Mouse (Mus musculus): Measurements from ENCODE around the gene Cyba. TPM values are rescaled to one million over a fixed set of nuclear protein-coding genes. Genes with fewer than 3 reads are reported as not detected.

Gene Cyba
- total RNA-seq, 2 experiments from 2014 or later, result 7.8 to 9.6 TPM

DNA sequence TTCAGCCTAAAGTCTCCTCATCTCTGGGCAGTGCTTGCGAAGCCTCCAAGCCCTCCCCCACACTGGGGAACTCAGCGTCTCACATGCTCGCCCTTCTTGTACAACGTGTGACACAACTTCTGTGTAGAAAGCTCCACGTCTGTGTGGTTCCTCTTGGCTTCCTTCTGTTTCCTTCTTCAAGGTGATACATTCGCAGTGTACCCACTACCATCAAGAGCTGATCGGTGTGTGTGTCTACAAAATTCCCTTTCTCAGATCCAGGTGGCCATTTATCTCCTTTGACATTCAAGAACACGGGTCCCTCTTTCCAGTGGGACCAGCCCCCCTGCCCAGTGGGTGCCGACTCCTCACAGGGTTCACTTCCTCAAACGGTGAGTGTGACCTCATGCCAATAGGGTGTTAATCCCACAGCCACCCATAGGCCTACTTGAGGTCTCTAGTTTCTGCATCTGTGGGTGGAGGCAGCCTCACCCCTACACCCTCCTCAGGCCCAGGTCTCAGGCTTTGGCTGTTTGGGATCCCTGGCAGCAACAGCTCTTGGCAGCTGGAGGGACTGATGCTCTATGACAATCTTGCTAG lies 2.6 kb downstream of the Cyba start:
- intact Hi-C loops (cut with DNase I), result no loop called here
- no peak for DNase-seq (ENCODE audit: extremely low spot score in 1 of 2, low spot score in 2 of 2)

DNA sequence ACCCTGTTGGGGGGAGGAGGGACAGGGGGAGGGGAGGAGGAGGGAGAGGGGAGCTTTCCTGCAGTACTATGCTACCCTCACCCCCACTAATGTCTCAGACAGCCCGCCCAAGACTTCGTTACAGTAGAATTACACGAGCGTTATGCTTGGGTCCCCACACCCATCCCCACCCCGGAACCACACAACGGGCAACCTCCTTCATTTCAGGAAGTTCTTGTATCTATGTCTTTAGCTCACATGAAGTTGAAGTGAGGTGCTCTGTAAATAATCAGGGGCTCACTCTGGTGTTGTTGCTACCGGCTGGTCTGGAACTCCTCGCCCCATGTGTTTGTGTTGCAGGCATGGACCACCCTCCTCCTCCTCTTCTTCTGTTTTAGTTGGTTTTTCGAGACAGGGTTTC lies 4.6 kb downstream of the Cyba start:
- intact Hi-C loops (cut with DNase I), result no loop called here
- no peak for DNase-seq (ENCODE audit: extremely low spot score in 1 of 2, low spot score in 2 of 2)

DNA sequence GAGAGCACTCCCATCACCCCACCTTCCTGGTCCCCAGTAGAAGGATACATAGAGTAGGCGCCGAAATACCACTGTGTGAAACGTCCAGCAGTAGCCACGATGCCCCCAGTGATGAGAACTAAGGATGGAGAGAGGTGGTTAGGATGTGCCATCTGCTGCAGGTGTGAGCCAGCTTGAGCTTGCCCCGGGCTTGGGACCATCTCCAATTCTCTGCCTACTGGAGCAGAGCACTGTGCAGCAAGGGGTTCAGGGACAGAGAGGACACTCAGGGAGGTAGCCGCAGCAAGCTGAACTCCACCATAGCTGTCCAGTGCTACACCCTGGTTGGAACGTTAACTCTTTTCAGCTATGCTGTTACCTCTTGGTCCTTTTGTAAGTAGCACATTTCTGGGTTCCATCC lies 5.1 kb downstream of the Cyba start:
- peak in 1 of 2 experiments; percentile 13 for DNase-seq (ENCODE audit: extremely low spot score in 1 of 2, low spot score in 2 of 2)
- intact Hi-C loops (cut with DNase I), result no loop called here

DNA sequence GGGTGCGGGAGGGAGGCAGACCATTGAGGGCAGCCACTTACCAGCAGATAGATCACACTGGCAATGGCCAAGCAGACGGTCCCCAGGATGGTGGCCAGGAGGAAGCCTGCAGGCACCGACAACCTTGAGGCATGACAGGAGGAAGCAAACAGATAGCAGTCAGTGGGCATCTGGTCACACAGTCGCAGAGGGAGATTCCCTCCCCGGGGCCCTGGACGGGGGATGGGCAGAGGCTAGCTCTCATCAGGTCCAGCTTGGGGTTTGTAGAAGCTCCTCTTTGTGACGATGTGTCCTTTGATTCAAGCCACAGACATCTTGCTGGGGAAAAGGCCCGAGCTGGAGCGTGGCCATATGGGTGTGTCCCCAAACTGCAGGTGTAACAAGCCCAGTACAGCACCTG lies 6.6 kb downstream of the Cyba start:
- no peak for DNase-seq (ENCODE audit: extremely low spot score in 1 of 2, low spot score in 2 of 2)
- intact Hi-C loops (cut with DNase I), result no loop called here

DNA sequence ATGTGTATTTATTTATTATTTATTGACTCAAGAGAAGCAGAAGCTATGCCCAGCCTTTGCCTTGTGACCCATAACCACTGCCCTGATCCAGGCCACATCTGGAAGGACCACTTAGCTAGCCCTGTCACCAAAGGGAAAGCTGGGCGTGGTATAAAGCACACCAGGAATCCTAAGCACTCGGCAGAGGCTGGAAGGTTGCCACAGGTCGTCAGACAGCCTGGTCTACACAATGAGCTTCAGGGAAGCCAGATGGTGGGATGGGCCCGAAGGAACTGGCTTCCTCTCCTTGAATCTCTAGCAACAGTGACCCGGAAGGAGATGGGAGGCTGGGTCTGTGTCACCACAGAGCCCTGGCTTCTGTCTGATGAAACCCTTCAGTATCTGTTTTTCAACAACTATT lies 9.1 kb downstream of the Cyba start:
- intact Hi-C loops (cut with DNase I), result no loop called here
- no peak for DNase-seq (ENCODE audit: extremely low spot score in 1 of 2, low spot score in 2 of 2)

DNA sequence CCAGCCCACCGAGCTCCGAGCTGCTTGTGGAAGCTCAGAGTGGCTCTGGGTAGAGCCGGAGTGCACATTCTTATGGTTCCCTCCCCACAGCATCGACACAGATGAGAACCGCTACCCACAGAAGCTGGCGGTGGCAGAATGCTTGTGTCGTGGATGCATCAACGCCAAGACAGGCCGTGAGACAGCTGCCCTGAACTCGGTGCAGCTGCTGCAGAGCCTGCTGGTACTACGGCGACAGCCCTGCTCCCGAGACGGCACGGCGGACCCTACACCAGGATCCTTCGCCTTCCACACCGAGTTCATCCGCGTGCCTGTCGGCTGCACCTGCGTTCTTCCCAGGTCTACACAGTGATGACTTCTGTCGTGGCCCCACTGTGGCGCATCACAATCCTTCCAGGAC lies 9.5 kb downstream of the Cyba start:
- no peak for DNase-seq (ENCODE audit: extremely low spot score in 1 of 2, low spot score in 2 of 2)
- intact Hi-C loops (cut with DNase I), result no loop called here

DNA sequence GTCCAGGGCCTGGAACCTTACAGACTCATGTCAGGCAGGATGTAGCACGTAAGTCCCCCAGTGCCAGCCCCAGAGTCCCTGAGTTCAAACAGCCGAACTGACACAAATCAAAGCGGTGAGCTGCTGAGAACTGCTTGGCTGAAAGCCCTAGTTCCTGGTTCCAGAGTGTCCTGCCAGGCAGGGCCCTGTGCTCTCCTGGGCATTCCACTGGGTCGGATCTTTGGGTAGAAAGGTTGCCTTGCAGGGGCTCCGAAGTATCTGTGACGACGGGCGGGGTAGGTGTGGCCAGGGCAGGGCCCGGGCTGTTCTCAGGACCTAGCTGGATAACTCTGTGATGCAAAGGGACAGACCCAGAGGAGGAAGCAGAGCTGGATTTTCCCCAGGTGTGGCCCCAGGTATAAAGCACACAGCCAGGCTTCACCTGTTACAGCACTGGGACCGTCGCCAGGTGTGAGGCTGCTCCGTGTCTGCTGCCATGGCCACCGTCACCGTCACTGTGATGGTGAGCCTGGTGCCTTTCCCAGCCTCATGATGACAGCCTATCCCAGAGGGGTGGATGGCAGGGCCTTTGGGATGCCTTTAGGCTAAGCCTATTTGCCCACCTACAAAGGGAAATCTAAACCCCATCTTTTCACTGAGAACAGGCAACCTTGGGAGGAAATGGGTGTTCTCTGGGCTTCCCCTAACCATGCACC lies 11.2 kb downstream of the Cyba start, which contains the start of gene Il17c:
Gene Il17c (plus strand): TSS at position 645 of the 695 bp plus-strand sequence.
- DNase-seq (ENCODE audit: extremely low spot score in 1 of 2, low spot score in 2 of 2), result no peak
- intact Hi-C loops (cut with DNase I), result no loop called here

DNA sequence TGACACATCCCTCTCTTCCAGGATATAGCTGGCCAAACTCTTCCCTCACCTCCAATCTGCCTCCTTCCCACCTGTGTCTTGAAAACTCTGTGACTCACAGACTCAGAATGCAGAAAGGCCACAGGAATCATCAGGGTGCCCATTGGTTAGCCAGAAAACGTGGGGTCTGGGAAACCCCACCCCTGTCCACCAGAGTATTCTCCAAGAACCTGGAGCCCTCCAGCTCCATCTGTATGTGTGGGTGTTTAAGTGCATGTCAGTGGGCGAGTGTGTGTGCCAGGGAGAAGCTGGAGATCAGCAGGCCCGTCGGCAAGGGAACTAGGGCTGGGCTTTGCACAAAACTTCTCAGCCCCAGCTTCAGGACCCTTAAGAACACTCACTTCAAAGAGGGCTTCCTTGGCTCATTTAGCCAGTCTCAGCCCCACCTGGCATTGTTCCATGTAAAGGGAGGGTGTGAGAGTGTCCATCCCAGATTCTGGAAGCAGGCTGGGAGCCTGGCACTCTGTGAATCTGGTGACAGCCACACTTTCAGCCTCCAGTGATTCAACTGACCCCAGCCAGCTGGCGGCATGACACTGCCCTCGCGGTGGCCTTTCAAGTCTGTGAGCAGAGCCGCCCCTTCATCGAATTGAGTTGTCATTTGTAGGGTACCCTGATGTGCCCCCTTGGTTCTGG lies 12.7 kb downstream of the Cyba start:
- intact Hi-C loops (cut with DNase I), result no loop called here
- DNase-seq (ENCODE audit: extremely low spot score in 1 of 2, low spot score in 2 of 2), result peak; percentile 27 to 58

DNA sequence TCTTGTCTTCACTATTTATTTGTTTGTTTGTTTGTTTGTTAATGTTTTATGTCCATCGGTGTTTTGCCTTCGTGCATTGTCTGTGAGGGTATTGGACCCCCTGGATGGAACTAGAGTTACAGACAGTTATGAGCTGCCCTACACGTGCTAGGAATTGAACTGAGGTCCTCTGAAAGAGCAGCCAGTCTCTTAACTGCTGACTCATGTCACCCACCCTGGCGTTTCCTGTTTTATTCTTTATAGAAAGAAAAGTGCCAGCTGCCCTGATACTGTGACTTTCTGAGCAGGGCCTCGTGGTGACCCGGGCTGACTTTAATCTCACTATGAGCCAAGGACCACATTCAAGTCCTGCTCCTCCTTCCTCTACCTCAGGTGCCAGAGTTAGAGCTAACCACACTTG lies 17.2 kb downstream of the Cyba start:
- intact Hi-C loops (cut with DNase I), result no loop called here
- DNase-seq (ENCODE audit: extremely low spot score in 1 of 2, low spot score in 2 of 2), result no peak

DNA sequence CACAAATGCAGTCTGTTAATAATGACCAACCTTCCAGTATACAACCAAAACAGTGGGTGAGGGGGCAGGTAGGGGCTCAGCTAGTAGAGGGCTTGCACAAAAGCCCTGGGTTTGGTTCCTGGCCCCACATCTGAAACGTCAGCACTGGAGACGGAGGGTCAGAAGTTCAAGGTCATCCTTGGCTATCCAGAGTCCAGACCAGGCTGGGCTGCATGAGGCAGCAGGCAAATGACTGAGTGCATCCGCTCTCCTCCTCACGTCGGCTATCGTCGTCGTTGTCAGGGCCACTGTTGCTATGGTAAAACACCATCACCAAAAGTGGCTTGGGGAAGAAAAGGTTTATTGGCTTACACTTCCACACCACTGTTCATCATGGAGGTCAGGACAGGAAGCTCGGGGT lies 18.4 kb downstream of the Cyba start:
- intact Hi-C loops (cut with DNase I), result no loop called here
- no peak for DNase-seq (ENCODE audit: extremely low spot score in 1 of 2, low spot score in 2 of 2)

DNA sequence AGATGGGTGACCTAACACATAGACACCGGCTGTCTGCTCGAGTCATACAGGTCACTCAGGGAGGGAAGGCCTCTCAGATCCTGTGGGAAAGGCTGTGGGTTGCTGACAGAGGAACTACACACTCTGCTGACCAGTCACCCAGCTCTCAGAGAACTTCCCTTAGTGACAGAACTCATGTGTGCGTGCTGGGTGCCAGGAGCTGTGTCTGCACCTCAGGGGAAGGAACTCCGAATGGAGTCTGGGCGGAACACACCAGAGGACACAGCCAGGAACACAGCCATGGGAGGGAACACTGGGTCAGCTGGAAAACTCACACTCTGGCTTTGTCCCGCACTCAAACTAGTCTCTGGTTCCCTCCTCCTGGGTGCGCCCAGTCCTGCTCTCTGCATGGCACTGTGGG lies 25.1 kb downstream of the Cyba start:
- intact Hi-C loops (cut with DNase I), result no loop called here
- no peak for DNase-seq (ENCODE audit: extremely low spot score in 1 of 2, low spot score in 2 of 2)

DNA sequence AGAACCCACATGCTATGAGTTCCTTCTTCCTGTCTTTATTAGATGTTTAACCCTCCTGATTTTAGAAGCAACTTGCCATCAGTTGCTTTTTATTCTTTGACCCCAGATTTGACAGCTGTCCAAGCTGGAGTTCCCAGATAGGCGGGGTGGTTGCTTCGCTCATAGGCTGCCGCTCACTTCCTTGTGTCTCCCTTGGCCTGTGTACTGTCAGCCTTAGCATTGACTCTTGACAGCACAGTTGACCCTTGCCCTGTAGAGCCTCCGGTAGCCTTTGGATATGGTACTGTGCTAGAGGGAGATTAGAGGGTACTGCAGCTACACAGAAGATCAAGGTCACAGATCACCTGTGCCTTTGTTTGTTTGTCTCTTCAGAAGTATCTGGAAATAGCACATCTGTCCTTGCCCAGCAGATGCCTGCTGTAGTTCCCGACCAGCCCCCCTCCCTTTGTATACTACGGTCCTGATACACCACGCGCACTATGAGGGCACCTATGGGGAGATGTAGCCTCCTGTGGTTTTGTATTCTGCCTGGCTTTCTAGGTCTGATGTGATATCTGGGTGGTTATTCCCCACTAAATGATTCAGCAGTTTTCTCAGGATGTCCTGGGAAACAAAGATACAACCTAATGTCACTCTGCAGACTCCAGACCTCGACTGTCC lies 27.5 kb downstream of the Cyba start:
- no peak for DNase-seq (ENCODE audit: extremely low spot score in 1 of 2, low spot score in 2 of 2)

DNA sequence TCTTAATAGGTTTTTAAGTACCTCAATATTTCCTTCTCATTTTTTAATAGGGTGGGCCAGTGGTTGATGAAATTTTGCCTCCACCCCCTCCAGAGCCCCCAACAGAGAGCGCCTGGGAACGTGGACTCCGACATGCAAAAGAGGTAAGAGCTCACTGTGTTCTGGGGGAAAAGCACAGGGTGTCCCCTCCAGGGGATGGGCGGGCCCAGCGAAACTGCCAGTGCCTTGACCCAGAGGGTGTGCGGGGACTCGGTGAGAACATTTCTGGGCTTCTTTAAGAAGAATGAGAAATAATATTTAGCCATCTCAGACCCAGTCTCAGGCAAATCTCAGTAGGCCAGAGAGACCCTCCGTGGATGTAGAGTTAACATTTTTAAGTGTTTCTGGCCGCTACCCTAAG lies 34.5 kb downstream of the Cyba start:
- no peak for DNase-seq (ENCODE audit: extremely low spot score in 1 of 2, low spot score in 2 of 2)
- intact Hi-C loops (cut with DNase I), result no loop called here

More for the DNA sequence above, 27.5 kb downstream of the Cyba start:
- intact Hi-C loops (cut with DNase I), result no loop called here

DNA sequence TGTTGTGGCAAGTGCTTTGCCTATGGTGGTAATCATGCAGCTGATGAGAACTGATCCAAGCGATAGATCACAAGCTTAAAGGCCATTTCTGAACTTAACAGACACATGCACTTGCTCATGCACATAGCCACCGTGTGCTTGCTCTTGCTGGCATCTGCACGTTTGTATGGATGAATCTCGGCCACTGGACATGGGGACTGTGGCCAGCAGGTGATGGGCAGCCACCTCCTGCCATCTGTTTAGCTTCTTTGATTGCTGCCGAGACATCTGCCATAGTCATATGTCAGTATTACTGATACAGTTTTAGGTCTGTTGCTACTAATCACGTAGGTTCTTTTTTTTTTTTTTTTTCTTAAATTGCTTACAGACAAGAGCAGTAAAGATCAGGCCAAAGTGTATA lies 37.4 kb downstream of the Cyba start:
- intact Hi-C loops (cut with DNase I), result no loop called here
- no peak for DNase-seq (ENCODE audit: extremely low spot score in 1 of 2, low spot score in 2 of 2)

DNA sequence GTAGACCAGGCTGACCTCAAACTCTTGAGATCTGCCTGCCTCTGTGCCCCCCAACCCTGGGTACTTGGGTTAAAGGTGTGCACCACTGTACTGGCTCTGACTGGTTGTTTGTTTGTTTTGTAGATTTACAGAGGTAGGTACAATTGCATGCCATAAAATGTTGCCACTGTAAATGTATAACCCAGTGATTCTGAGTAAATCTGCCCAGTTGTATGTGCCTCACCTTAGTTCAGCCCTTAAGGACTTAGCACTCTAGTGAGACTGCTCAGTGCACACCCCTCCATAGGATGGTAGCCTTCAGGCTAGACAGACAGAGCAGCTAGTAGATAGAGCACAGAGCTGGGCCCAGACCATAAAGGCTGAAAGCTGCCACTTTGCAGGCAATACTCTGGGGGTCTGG lies 39.0 kb downstream of the Cyba start:
- no peak for DNase-seq (ENCODE audit: extremely low spot score in 1 of 2, low spot score in 2 of 2)

DNA sequence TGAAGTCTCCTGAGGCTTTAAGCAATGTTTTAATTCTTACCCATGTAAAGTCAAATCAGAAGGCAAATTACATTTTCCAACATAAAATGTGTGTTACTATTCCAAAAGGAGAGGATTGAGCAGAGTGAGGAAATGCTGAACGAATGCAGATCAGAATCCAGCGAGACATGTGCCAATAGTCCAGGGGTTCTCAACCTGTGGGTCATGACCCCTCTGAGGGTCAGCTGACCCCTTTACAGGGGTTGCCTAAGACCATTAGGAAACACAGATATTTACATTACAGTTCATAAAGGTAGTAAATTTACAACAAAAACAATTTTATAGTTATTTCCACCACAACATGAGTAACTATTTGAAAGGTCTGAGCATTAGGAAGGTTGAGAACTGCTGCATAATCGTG lies 42.0 kb downstream of the Cyba start:
- DNase-seq (ENCODE audit: extremely low spot score in 1 of 2, low spot score in 2 of 2), result no peak
- intact Hi-C loops (cut with DNase I), result no loop called here

More for the DNA sequence above, 39.0 kb downstream of the Cyba start:
- intact Hi-C loops (cut with DNase I), result no loop called here

DNA sequence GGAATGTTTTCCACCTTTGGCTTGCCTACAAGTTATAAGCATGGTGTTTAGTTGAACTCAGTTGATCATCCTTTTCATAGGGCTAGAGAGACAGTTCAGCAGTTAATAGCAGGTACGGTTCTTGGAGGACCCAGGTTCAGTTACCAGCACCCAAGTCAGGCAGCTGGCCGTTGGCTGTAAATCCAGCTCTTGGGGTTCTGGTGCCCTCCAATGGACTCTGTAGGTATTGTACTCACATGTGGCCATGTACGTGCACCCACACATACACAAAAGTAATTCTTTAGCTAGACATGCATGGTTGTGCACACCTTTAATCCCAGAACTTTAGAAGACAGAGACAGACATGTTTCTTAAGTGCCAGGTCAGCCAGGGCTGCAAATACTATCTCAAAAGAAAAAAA lies 43.4 kb downstream of the Cyba start:
- no peak for DNase-seq (ENCODE audit: extremely low spot score in 1 of 2, low spot score in 2 of 2)

DNA sequence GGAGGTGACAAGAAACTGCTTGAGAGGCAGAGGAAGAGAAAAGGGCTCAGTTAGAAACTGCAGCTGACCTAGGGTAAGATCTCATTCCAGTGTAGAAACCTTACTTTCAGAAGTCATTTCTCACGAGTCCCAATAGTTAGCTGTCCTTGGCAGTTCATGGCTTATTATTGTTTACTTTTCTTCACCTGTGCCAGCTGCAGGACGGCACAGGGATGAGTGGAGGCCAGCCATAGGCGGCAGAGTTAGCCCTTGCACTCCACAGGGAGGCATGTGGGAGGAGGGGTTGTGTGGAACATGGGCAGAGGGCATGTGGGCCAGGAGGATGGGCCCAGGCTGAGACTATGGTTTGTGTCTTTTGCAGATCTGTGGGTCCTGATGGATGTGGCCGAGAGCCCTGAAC lies 49.7 kb downstream of the Cyba start:
- intact Hi-C loops (cut with DNase I), result no loop called here
- no peak for DNase-seq (ENCODE audit: extremely low spot score in 1 of 2, low spot score in 2 of 2)

More for the DNA sequence above, 43.4 kb downstream of the Cyba start:
- intact Hi-C loops (cut with DNase I), result no loop called here

DNA sequence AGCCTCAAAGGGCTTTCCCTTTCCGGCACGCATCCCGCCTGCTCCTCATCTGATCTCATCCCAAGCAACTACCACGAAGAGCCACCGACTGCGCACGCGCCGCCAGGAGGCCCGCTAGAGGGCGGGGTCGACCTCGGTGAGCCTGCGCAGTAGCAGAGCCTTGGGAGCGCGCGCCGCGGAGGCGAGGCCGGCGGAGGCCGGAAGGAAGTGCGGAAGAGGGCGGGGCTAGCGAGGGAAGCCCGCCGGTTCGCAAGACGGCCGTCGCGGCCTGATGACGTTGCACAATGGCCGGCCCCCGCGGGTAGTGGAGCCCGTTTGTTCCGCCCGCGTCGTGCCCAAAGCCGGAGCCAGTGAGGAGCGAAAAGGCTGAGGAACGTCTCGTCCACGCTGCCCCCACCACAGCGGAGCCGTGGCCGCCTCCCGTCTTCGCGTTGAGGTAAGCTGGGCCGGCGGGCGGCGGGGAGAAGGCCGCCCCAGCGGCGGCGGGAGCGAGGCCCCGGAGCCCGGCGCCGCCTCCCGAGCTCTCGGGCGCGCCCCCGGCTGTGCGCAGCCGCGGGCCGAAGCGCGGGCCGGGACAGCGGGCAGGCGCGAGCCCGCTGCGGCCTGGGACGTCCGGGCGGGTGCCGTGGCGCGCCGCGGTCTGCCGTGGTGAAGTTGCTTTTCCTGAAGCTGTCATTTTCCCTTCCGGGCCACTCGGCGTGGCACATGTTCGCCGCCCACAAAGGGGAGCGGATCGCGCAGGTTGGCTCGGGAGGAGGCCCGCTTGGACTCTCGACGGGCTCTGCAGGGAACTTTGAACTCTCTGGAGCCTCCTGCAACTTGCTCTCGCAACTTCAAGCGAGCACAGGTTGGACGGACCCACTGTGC lies 56.1 kb downstream of the Cyba start, which contains the start of gene Zc3h18:
Gene Zc3h18 (plus strand): TSS at position 245 of the 867 bp plus-strand sequence.
- intact Hi-C loops (cut with DNase I), result no loop called here
- peak; percentile 99 to 100 for DNase-seq (ENCODE audit: extremely low spot score in 1 of 2, low spot score in 2 of 2)
